Mouse (Mus musculus): ENCODE data around the gene Olfr1356.
"Not testable (repeated sequence)": the region's sequence is repeated elsewhere in the genome, so short reads cannot be mapped to it uniquely, and the experiment has no call there.

The Olfr1356 gene
- long read RNA-seq, experiment 1 = 0 reads
- long read RNA-seq, experiment 2 = 0 reads

DNA sequence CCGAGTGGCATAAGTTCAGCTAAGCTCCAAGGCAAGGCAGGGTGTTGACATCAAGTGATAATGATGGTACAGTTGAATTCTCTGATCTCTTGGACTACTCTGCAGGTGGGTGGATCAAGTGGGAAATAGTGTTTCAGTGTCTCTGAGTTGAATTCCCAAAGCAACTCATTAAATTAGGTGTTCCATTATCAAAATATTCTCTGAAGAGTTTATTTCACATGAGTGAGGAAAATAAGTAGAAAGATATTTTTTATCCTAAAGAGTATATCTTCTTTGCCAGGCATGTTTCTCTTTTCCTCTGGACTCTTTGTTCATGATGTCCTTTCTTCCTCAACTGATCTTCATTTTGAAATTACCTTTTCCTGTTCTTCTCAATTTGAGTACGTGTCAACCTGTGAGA is at the start of gene Olfr1356:
Olfr1356 (minus strand) TSS at position 101 of the 400 bp plus-strand sequence.
- intact Hi-C loops (cut with DNase I) = no loop called here

GRCm38 (mm10) chr10:78875240-78875639 is 23.3 kb upstream of the Olfr1356 start, which contains the start of gene Olfr1355:
Gene Olfr1355, plus strand, starts transcription at chr10:78875540.
- intact Hi-C loops (cut with DNase I) = no loop called here

DNA sequence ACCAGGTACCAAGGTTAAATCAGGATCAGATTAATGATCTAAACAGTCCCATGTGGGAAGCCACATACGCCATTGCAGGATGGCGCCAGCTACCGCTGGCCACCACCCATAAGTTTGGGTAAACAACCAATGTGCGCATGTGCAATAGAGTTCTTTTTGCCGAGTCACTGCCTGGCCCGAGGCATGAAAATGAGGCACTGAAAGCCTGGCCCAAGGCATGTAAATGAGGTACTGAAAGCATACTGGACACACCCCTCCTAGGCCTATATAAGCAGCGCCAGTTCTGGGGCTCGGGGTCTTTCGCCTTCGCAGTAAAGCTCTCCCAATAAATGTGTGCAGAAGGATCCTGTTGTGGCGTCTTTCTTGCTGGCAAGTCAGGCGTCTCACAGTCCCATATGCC is 11.5 kb downstream of the Olfr1356 start:
- intact Hi-C loops (cut with DNase I) = not testable (repeated sequence)

DNA sequence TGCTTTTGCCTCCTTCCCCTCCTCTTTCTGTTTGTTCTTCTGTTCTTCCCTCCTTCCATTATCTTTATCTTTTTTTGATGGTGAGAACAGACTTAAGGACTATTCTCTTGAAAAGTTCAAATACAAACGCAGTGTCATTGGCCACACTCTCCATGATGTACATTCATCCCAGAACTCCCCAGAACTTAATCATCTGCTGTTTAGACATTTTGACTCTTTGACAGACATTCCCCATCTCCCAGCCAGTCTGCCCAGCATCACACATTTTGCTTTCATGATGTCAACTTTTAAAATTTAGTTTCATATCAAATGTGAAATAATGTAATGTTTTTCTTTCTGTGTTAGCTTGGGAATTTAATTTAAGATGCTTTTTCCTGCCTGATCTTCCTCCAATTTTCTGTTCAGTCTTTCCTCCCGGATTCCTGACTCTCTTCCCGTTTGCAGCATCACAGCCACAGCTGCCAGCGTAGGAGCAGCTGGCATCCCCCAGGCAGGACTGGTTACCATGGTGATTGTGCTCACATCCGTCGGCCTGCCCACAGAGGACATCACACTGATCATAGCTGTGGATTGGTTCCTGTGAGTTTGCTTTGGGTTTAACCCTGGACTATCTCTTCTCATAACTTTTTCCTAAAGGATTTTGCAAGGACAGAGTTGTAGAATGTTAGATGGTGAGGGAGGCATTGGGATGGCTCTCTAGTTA is 39.5 kb downstream of the Olfr1356 start:
- intact Hi-C loops (cut with DNase I) = no loop called here

GRCm38 (mm10) chr10:78801449-78801848 is 50.5 kb downstream of the Olfr1356 start:
- intact Hi-C loops (cut with DNase I) = no loop called here
